Mouse (Mus musculus): ENCODE measurements around the gene Dctd. TPM values are rescaled to one million over a fixed set of nuclear protein-coding genes. Genes with fewer than 3 reads are reported as not detected.

Gene Dctd
- total and polyA plus RNA-seq, 3 experiments: 56.5 to 75.2 (median 58.9) TPM

GRCm38 (mm10) chr8:48136804-48137650 is 38.1 kb downstream of the Dctd start:
- no peak for DNase-seq (ENCODE audit: extremely low read depth)
- no peaks in the 10 kb centered on the region for H3K79me2 ChIP-seq (replicated peaks; ENCODE audit: control insufficient read depth, extremely low read depth, insufficient read depth, poor library complexity, severe bottlenecking)
- no peak overlapping the region for H3K4me3 ChIP-seq (replicated peaks in 1 of 3; ENCODE audit: low read depth in 2 of 3, low read length in 2 of 3, poor library complexity in 1 of 3)
- no peaks in the 10 kb centered on the region for H3K9me3 ChIP-seq (replicated peaks; ENCODE audit: low read length)
- H3K27ac ChIP-seq (ENCODE audit: insufficient read depth, low read depth): no peak overlapping the region
- H3K27me3 ChIP-seq (replicated peaks): no peaks in the 10 kb centered on the region
- no peak for TF ChIP-seq MEF2A (IDR thresholded peaks at IDR 0.05; ENCODE audit: borderline replicate concordance, low read depth, low read length)
- TF ChIP-seq E2F4 (IDR thresholded peaks at IDR 0.05; ENCODE audit: insufficient replicate concordance, low read depth, low read length): no peak
- no peak for TF ChIP-seq BHLHE40 (IDR thresholded peaks at IDR 0.05; ENCODE audit: low read depth, low read length)
- TF ChIP-seq SMC3 (IDR thresholded peaks at IDR 0.05; ENCODE audit: low read depth, low read length): no peak
- no peak for TF ChIP-seq MYC (IDR thresholded peaks at IDR 0.05; ENCODE audit: low read depth, low read length)
- no peak for TF ChIP-seq MAZ (IDR thresholded peaks at IDR 0.05; ENCODE audit: low read depth, low read length)
- no peak for TF ChIP-seq MXI1 (IDR thresholded peaks at IDR 0.05; ENCODE audit: low read depth, low read length)
- TF ChIP-seq CHD1 (IDR thresholded peaks at IDR 0.05; ENCODE audit: low read depth, low read length): no peak
- no peak for TF ChIP-seq KAT2A (IDR thresholded peaks at IDR 0.05; ENCODE audit: insufficient replicate concordance, low read length)
- no peak for TF ChIP-seq ZMIZ1 (IDR thresholded peaks at IDR 0.05; ENCODE audit: low read depth, low read length)
- no peak for TF ChIP-seq POLR2A (IDR thresholded peaks at IDR 0.05; ENCODE audit: low read depth, low read length)
- TF ChIP-seq ZC3H11A (IDR thresholded peaks at IDR 0.05; ENCODE audit: low read depth, low read length): no peak
- no peak for TF ChIP-seq ETS1 (conservative IDR thresholded peaks at IDR 0.05; ENCODE audit: low read depth, low read length)
- TF ChIP-seq SIN3A (IDR thresholded peaks at IDR 0.05; ENCODE audit: low read length): no peak
- TF ChIP-seq PAX5 (IDR thresholded peaks at IDR 0.05; ENCODE audit: low read length): no peak
- no peak for TF ChIP-seq ZNF384 (IDR thresholded peaks at IDR 0.05; ENCODE audit: low read depth, low read length)
- TF ChIP-seq JUND (conservative IDR thresholded peaks at IDR 0.05; ENCODE audit: low read depth, low read length): no peak
- TF ChIP-seq MAX (IDR thresholded peaks at IDR 0.05; ENCODE audit: low read length): no peak
- H3K36me3 ChIP-seq (replicated peaks in 1 of 2; ENCODE audit: control insufficient read depth in 1 of 2, insufficient read depth in 1 of 2, low read length in 1 of 2): peaks cover 58 to 95% of the 10 kb centered on the region in 2 experiments
- H3K9ac ChIP-seq (ENCODE audit: insufficient read depth, low read depth): no peak overlapping the region
- no peak overlapping the region for H3K4me2 ChIP-seq (ENCODE audit: insufficient read depth, low read depth, poor library complexity, severe bottlenecking)
- H3K4me1 ChIP-seq (ENCODE audit: control insufficient read depth in 1 of 2, insufficient read depth in 2 of 2): no peaks in the 10 kb centered on the region
- dilution Hi-C loops (cut with MboI; ENCODE audit: extremely low pct_ligation_motif_present, extremely low pct_unique_long_range_greater_than_20kb, low sequenced_read_pairs): no loop called here
- in situ Hi-C loops (cut with MboI; ENCODE audit: low pct_ligation_motif_present, low pct_unique_long_range_greater_than_20kb, low sequenced_read_pairs): no loop called here

GRCm38 (mm10) chr8:48137651-48137937 is 38.7 kb downstream of the Dctd start:
- in situ Hi-C loops (cut with MboI; ENCODE audit: low pct_ligation_motif_present, low pct_unique_long_range_greater_than_20kb, low sequenced_read_pairs): no loop called here
- Histone ChIP-seq H3K4me3 (replicated peaks in 1 of 3; ENCODE audit: low read depth in 2 of 3, low read length in 2 of 3, poor library complexity in 1 of 3) (no peak overlapping the region), H3K27me3 (replicated peaks) (no peaks in the 10 kb centered on the region), H3K36me3 (replicated peaks in 1 of 2; ENCODE audit: control insufficient read depth in 1 of 2, insufficient read depth in 1 of 2, low read length in 1 of 2) (peaks cover 59 to 95% of the 10 kb centered on the region in 2 experiments), H3K4me2 (ENCODE audit: insufficient read depth, low read depth, poor library complexity, severe bottlenecking) (no peak overlapping the region), H3K27ac (ENCODE audit: insufficient read depth, low read depth) (no peak overlapping the region), H3K9me3 (replicated peaks; ENCODE audit: low read length) (no peaks in the 10 kb centered on the region), H3K79me2 (replicated peaks; ENCODE audit: control insufficient read depth, extremely low read depth, insufficient read depth, poor library complexity, severe bottlenecking) (no peaks in the 10 kb centered on the region), H3K4me1 (ENCODE audit: control insufficient read depth in 1 of 2, insufficient read depth in 2 of 2) (no peaks in the 10 kb centered on the region), H3K9ac (ENCODE audit: insufficient read depth, low read depth) (no peak overlapping the region)
- no peak for DNase-seq (ENCODE audit: extremely low read depth)
- TF ChIP-seq PAX5 (IDR thresholded peaks at IDR 0.05; ENCODE audit: low read length) (no peak), SIN3A (IDR thresholded peaks at IDR 0.05; ENCODE audit: low read length) (no peak), NELFE (IDR thresholded peaks at IDR 0.05; ENCODE audit: low read depth, low read length) (no peak), SMC3 (IDR thresholded peaks at IDR 0.05; ENCODE audit: low read depth, low read length) (no peak), ETS1 (conservative IDR thresholded peaks at IDR 0.05; ENCODE audit: low read depth, low read length) (no peak), RAD21 (IDR thresholded peaks at IDR 0.05; ENCODE audit: low read depth, low read length) (no peak), EP300 (IDR thresholded peaks at IDR 0.05; ENCODE audit: low read length) (no peak), MAX (IDR thresholded peaks at IDR 0.05; ENCODE audit: low read length) (no peak), CHD1 (IDR thresholded peaks at IDR 0.05; ENCODE audit: low read depth, low read length) (no peak), USF2 (conservative IDR thresholded peaks at IDR 0.05; ENCODE audit: low read depth, low read length) (no peak), MEF2A (IDR thresholded peaks at IDR 0.05; ENCODE audit: borderline replicate concordance, low read depth, low read length) (no peak), MXI1 (IDR thresholded peaks at IDR 0.05; ENCODE audit: low read depth, low read length) (no peak), ZMIZ1 (IDR thresholded peaks at IDR 0.05; ENCODE audit: low read depth, low read length) (no peak), IRF4 (IDR thresholded peaks at IDR 0.05; ENCODE audit: low read depth, low read length) (no peak)
- dilution Hi-C loops (cut with MboI; ENCODE audit: extremely low pct_ligation_motif_present, extremely low pct_unique_long_range_greater_than_20kb, low sequenced_read_pairs): no loop called here
